Mouse (Mus musculus) adipose tissue, adult 10 weeks (tissue): ENCODE measurements around the gene Fmr1. TPM values are rescaled to one million over a fixed set of nuclear protein-coding genes. Genes with fewer than 3 reads are reported as not detected.

ENCODE experiments used
- polyA plus RNA-seq: library from polyadenylated mRNA; stranded (reverse); fragments of 350-450 nt; fragmentation: Illumina TruSeq; extraction: RNeasy Lipid Tissue Mini Kit (QIAGEN cat#74804); gene quantifications from one replicate; pipeline ENCODE4 v1.2.3, GENCODE M21; 2014; ENCODE audit warnings: low read depth, low replicate concordance

Fmr1 gene
- 58.4 TPM for polyA plus RNA-seq

GRCm38 (mm10) chrX:68678333-68678740 is at the start of gene Fmr1:
Gene Fmr1, plus strand, starts transcription at chrX:68678541.

GRCm38 (mm10) chrX:68761606-68762005 is 83.3 kb downstream of the Fmr1 start, which contains the start of gene Fmr1nb:
Gene Fmr1nb, plus strand, starts transcription at chrX:68761839.

Other genes with a start within 250 kb of the Fmr1 start
- 1.5 TPM for gene Fmr1nb, start 83.3 kb downstream of the Fmr1 start, polyA plus RNA-seq
- gene Gm14698, start 142.6 kb downstream of the Fmr1 start, polyA plus RNA-seq = 0.43 TPM
- gene Gm6812, start 214.5 kb downstream of the Fmr1 start, polyA plus RNA-seq = 1.2 TPM